Mouse (Mus musculus) left cerebral cortex, postnatal 36 days (tissue): Measurements from ENCODE around the gene Cdc45. TPM values are rescaled to one million over a fixed set of nuclear protein-coding genes. Genes with fewer than 3 reads are reported as not detected.

ENCODE experiments used
- DNase-seq, 2 experiments: peaks; one replicate each; pipeline ENCODE4 v3.0.0; 2021 to 2022; ENCODE audit warnings: low spot score in 2 of 2, mixed read lengths in 1 of 2
- intact Hi-C: fragments of 180-260 bp; cut with DNase I; formaldehyde crosslinking; loops from one replicate; pipeline ENCODE4 v1.15.1; 2025
- total RNA-seq, 2 experiments: library from RNA; stranded (reverse); gene quantifications; 2 replicates each; pipeline ENCODE4 v1.2.3; 2021

The Cdc45 gene
- total RNA-seq, 2 experiments from 2014 or later = 1.5 to 2.2 TPM

GRCm38 (mm10) chr16:18796645-18797044, 15.1 kb downstream of the Cdc45 start:
- no peak for DNase-seq
- intact Hi-C loops = loop anchor here (5.0 kb wide), 1 partner anchor 169 kb away; the partner anchor contains the start of genes Gm49601 and Sept5

- peak; percentile 24 to 31 for DNase-seq
- intact Hi-C loops = loop anchor here (5.0 kb wide), 1 partner anchor 168 kb away; the partner anchor contains the start of genes Gm49601 and Sept5
Observed at GRCm38 (mm10) chr16:18795223-18795899, 16.4 kb downstream of the Cdc45 start.

- no peak for DNase-seq
- intact Hi-C loops = no loop called here
Observed at GRCm38 (mm10) chr16:18788627-18789406, 23.0 kb downstream of the Cdc45 start.

- intact Hi-C loops = no loop called here
- no peak for DNase-seq
Observed at GRCm38 (mm10) chr16:18786652-18787051, 25.1 kb downstream of the Cdc45 start.

- no peak for DNase-seq
- intact Hi-C loops = no loop called here
Observed at GRCm38 (mm10) chr16:18785485-18785884, 26.3 kb downstream of the Cdc45 start.

GRCm38 (mm10) chr16:18785025-18785424, 26.8 kb downstream of the Cdc45 start:
- no peak for DNase-seq
- intact Hi-C loops = no loop called here

GRCm38 (mm10) chr16:18781810-18782209, 30.0 kb downstream of the Cdc45 start:
- intact Hi-C loops = loop anchor here (5.0 kb wide), 1 partner anchor 80 kb away; no protein-coding TSS in a partner anchor
- no peak for DNase-seq

GRCm38 (mm10) chr16:18778461-18778860, 33.3 kb downstream of the Cdc45 start:
- intact Hi-C loops = loop anchor here (5.0 kb wide), 1 partner anchor 46 kb away; no protein-coding TSS in a partner anchor
- DNase-seq = no peak

- intact Hi-C loops = loop anchor here (5.0 kb wide), 1 partner anchor 45 kb away; no protein-coding TSS in a partner anchor
- DNase-seq = no peak
Observed at GRCm38 (mm10) chr16:18777101-18778080, 34.4 kb downstream of the Cdc45 start.

- intact Hi-C loops = loop anchor here (5.0 kb wide), 1 partner anchor 44 kb away; no protein-coding TSS in a partner anchor
- no peak for DNase-seq
Observed at GRCm38 (mm10) chr16:18776556-18777100, 35.2 kb downstream of the Cdc45 start, which contains the start of gene Cldn5. Cldn5 (plus strand) TSS chr16:18776847.

- intact Hi-C loops = loop anchor here (5.0 kb wide), 1 partner anchor 44 kb away; no protein-coding TSS in a partner anchor
- no peak for DNase-seq
Observed at GRCm38 (mm10) chr16:18775621-18776555, 35.9 kb downstream of the Cdc45 start.

- intact Hi-C loops = no loop called here
Observed at GRCm38 (mm10) chr16:18773936-18774335, 37.9 kb downstream of the Cdc45 start.

GRCm38 (mm10) chr16:18769501-18769900, 42.3 kb downstream of the Cdc45 start:
- intact Hi-C loops = no loop called here
- DNase-seq = no peak

More at GRCm38 (mm10) chr16:18773936-18774335, 37.9 kb downstream of the Cdc45 start:
- DNase-seq = no peak

GRCm38 (mm10) chr16:18766390-18766789, 45.4 kb downstream of the Cdc45 start:
- no peak for DNase-seq
- intact Hi-C loops = no loop called here

GRCm38 (mm10) chr16:18762960-18763359, 48.8 kb downstream of the Cdc45 start:
- DNase-seq = no peak
- intact Hi-C loops = no loop called here

GRCm38 (mm10) chr16:18761734-18762133, 50.1 kb downstream of the Cdc45 start:
- intact Hi-C loops = no loop called here
- DNase-seq = no peak

GRCm38 (mm10) chr16:18751885-18752499, 59.8 kb downstream of the Cdc45 start:
- no peak for DNase-seq
- intact Hi-C loops = no loop called here
